Mouse (Mus musculus) left cerebral cortex, adult 18-20 months (tissue): ENCODE data around the gene Stam2. TPM values are rescaled to one million over a fixed set of nuclear protein-coding genes. Genes with fewer than 3 reads are reported as not detected.

Source experiments
- DNase-seq, 2 experiments: peaks; one replicate each; pipeline ENCODE4 v3.0.0; 2021 to 2022; ENCODE audit warnings: low spot score in 2 of 2, mixed read lengths in 1 of 2
- total RNA-seq, 2 experiments: library from RNA; stranded (reverse); gene quantifications; 2 replicates each; pipeline ENCODE4 v1.2.3; 2021

Stam2 gene
- total RNA-seq, 2 experiments from 2014 or later, result 24.5 to 25.8 TPM

DNA sequence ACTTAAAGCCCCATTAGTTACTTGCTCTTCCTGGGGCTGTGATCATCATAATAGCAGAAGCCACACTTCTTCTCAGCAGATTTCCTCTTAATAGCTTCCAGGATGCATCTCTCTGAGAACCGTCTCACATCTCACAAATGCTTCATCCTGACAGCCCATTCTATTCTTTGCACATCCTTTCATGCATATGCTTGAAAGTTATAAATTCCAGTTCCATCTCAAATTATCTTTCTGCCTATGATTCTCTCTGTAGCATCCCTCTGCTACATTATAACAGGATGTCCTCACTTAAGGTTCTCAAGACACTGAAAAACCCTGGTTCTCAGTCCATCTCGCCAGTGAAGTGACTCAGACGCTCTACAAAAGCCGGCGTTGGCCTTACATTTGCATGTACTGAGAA lies 85.4 kb downstream of the Stam2 start:
- no peak for DNase-seq

DNA sequence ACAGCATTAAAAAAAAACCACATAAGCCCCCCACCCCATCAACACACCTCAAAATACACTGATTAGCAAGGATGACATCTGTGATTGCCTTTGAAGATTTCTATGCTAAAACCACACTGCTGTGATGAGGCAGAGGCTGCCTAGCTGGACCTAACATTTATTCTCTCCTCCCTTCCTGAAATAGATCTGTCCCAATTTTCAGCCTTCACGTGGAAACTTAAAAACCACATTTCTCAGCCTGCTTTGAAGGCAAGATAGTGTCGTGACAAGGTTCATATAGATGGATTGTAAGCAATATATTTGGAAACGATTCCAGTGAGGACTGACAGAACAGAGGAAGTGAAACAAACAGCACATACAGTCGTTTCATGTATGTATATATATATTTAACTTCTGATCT lies 87.5 kb downstream of the Stam2 start:
- DNase-seq, result no peak

DNA sequence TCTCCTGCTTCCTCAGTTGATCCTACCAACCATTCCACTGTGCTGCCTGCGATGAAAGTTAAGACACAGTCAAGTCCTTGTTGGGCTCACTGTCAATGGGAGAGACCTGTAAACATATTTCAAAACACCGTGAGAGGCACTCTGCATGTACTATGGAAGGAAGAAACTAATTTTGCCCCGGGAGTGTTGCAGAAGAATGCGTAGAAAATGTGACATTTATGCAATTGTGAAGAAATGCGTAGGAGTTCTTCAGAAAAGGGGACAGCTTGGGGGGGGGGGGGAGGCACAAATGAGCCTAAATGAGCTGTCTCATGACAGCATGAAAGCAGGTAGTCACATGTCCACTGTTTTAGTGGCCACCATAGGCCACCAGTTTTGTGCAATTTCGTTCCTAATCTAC lies 90.5 kb downstream of the Stam2 start:
- DNase-seq, result no peak

DNA sequence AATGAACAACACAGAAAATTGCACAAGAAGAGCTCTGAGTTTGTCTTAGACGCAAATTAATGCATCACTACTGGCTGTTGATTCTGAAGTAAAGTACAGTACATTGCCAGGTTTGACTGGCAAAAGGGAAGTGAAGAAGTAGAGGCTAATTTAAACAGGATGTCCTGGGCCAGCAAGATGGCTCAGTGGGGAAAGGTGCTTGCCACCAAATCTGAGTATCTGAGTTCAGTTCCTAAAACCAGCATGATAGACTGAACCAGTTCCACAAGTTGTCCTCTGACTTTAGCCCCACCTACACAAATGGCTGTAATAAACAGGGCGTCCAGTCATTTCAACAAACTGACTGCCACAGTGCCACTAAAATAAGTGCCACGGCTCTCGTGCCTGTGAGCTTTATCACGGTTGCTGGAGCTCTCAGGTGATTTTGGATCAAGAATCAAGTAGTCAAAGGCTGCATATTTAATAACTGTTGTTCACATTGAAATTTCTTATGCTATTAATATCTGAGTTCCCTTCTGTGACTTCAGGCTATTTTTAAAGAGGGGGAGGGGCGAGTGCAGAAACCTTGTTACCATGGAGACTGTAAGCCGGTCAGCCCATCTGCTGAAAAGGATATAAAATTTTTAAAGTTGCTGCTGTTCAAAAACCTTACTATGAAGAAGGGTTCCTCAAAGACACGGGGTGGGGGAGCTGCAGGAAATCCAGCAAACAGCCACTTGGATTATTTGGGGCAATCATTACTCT lies 94.7 kb downstream of the Stam2 start:
- DNase-seq, result no peak

DNA sequence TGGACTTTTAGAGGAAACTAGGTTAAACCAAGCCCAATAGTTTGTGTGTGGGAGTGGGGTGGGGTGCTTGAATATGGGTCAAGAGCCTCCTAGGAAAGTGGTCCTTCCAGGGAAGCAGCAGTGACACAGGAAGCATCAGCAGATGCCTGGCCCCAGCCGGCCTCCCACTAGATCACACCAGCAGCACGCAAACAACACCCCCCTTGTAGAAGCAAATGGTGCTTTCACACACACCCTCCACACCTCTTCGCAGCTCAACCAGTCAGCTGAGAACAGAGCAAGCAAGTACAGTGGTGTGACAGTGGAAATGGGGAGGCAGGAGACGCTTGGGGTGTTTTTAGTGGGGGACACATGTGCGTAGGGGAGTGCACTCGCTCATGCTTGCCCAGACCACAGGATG lies 98.4 kb downstream of the Stam2 start:
- DNase-seq, result peak; percentile 43 to 73

Other genes starting within 250 kb of the Stam2 start
- 100 to 1,000 TPM; 159 to 162 TPM for gene Cacnb4, start 65.5 kb downstream of the Stam2 start, total RNA-seq
- gene Fmnl2, start 115.6 kb upstream of the Stam2 start, total RNA-seq, result 10 to 100 TPM; 41.9 to 43.2 TPM